In the genomic region with DNA sequence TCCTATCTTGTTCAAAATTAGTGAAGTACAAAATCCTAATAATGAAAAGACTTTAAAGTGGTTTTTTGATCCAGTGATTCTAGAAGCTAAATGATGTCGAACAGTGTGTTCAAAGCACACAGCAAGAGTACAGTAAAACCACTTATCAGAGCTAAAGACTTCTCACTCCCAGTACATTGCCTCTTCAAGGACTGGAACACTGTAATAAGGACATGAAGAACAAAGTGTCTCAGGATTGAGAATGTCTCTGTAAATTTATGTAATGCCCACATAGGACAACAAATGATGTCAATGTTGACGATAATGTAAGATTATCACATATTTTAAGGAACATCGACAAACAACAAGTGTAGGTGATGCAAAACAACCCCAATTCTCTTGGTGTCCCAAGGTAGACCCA, we compare ENCODE assay signal across 31 mouse cellular contexts.
"Had no signal": no experiment of that assay in that cellular context is flagged by ENCODE, and none has a peak within 500 bp of the region (broad histone marks: within the 10 kb centered on the region; RNA-seq: fewer than 3 reads in every experiment).

No protein-coding gene starts in this region.

- H3K4me1 ChIP-seq: limb, embryonic 10.5 days; limb, embryonic 12.5 days; limb, embryonic 13.5 days; limb, embryonic 15.5 days; liver, embryonic 12.5 days; liver, embryonic 13.5 days; liver, embryonic 15.5 days; megakaryocyte, embryonic 14.5 days; midbrain, embryonic 10.5 days; midbrain, embryonic 12.5 days; midbrain, embryonic 13.5 days; midbrain, embryonic 15.5 days; neural tube, embryonic 12.5 days had no signal

- H3K9ac ChIP-seq: limb, embryonic 12.5 days; limb, embryonic 13.5 days; limb, embryonic 15.5 days; liver, embryonic 12.5 days; liver, embryonic 13.5 days; liver, embryonic 14.5 days; liver, embryonic 15.5 days; liver, postnatal 0 days; lung, embryonic 14.5 days; lung, embryonic 15.5 days; midbrain, embryonic 12.5 days; midbrain, embryonic 13.5 days; midbrain, embryonic 15.5 days; neural tube, embryonic 12.5 days had no signal

- H3K4me3 ChIP-seq: left cerebral cortex, adult 2 months; limb, embryonic 10.5 days; limb, embryonic 12.5 days; limb, embryonic 13.5 days; limb, embryonic 15.5 days; liver, embryonic 12.5 days; liver, embryonic 13.5 days; liver, embryonic 15.5 days; lung, embryonic 15.5 days; megakaryocyte, embryonic 14.5 days; midbrain, embryonic 10.5 days; midbrain, embryonic 12.5 days; midbrain, embryonic 13.5 days; midbrain, embryonic 15.5 days; myocyte; neural tube, embryonic 12.5 days had no signal

- ATAC-seq: liver, embryonic 12.5 days; liver, postnatal 0 days; midbrain, embryonic 13.5 days; midbrain, embryonic 15.5 days; midbrain, embryonic 16.5 days had no signal

- H3K27ac ChIP-seq: left cerebral cortex, adult 2 months; limb, embryonic 10.5 days; limb, embryonic 12.5 days; limb, embryonic 13.5 days; limb, embryonic 15.5 days; liver, embryonic 12.5 days; liver, embryonic 13.5 days; liver, embryonic 14.5 days; liver, embryonic 15.5 days; lung, embryonic 15.5 days; macrophage; midbrain, embryonic 10.5 days; midbrain, embryonic 12.5 days; midbrain, embryonic 13.5 days; midbrain, embryonic 15.5 days; neural tube, embryonic 12.5 days had no signal

- DNase-seq: left cerebral cortex, postnatal 4 days; liver; liver, embryonic 13.5 days; liver, postnatal 0 days; lung, adult 18-20 months; lung, adult 2 months; lung, embryonic 14.5 days; lung, postnatal 10 days; lung, postnatal 36 days; lung, postnatal 4 days; midbrain, embryonic 14.5 days had no signal

- H3K27me3 ChIP-seq: limb, embryonic 12.5 days; limb, embryonic 13.5 days; limb, embryonic 15.5 days; liver, embryonic 12.5 days; liver, embryonic 13.5 days; liver, embryonic 15.5 days; lung, embryonic 15.5 days; megakaryocyte, embryonic 14.5 days; midbrain, embryonic 12.5 days; midbrain, embryonic 13.5 days; midbrain, embryonic 15.5 days; neural tube, embryonic 12.5 days had no signal

- H3K36me3 ChIP-seq: limb, embryonic 10.5 days; limb, embryonic 12.5 days; limb, embryonic 13.5 days; limb, embryonic 15.5 days; liver, embryonic 12.5 days; liver, embryonic 13.5 days; liver, embryonic 15.5 days; lung, embryonic 15.5 days; midbrain, embryonic 10.5 days; midbrain, embryonic 12.5 days; midbrain, embryonic 13.5 days; midbrain, embryonic 15.5 days; neural tube, embryonic 12.5 days had no signal

- H3K4me2 ChIP-seq: limb, embryonic 12.5 days; limb, embryonic 13.5 days; limb, embryonic 15.5 days; liver, embryonic 11.5 days; liver, embryonic 12.5 days; liver, embryonic 13.5 days; liver, embryonic 15.5 days; lung, embryonic 14.5 days; lung, embryonic 15.5 days; midbrain, embryonic 11.5 days; midbrain, embryonic 12.5 days; midbrain, embryonic 13.5 days; midbrain, embryonic 15.5 days; neural tube, embryonic 12.5 days had no signal

- H3K9me3 ChIP-seq: limb, embryonic 10.5 days; limb, embryonic 12.5 days; limb, embryonic 13.5 days; limb, embryonic 15.5 days; liver, embryonic 12.5 days; liver, embryonic 13.5 days; liver, embryonic 15.5 days; lung, embryonic 15.5 days; megakaryocyte, embryonic 14.5 days; midbrain, embryonic 10.5 days; midbrain, embryonic 12.5 days; midbrain, embryonic 13.5 days; midbrain, embryonic 15.5 days; neural tube, embryonic 12.5 days had no signal
